Mouse (Mus musculus): ENCODE data around the gene Hes1. TPM values are rescaled to one million over a fixed set of nuclear protein-coding genes. Genes with fewer than 3 reads are reported as not detected.

Gene Hes1
- polyA plus RNA-seq, 1 experiment from 2014 or later: 12.7 TPM

DNA sequence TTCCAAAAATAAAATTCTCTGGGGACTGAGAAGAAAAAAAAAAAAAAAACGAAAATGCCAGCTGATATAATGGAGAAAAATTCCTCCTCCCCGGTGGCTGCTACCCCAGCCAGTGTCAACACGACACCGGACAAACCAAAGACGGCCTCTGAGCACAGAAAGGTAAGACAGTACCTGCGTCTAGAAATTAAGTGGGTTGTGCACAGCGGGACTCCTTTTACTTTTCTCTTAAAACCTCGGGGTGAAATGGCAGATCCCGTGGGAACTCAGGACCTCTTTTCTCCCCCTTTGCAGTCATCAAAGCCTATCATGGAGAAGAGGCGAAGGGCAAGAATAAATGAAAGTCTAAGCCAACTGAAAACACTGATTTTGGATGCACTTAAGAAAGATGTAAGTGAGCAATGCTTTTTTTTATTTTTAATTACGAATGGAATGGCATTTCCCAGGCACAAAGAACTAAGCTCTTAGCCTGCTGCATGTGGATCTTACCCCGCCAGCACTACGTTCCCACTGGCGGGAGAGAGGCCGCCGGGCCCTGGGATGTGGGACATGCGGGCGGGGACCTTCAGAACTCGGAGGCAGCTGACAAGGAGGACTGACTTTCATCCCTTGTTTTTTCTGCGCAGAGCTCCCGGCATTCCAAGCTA is 1.5 kb downstream of the Hes1 start:
- Histone ChIP-seq H3K4me1 (ENCODE audit: control insufficient read depth, insufficient read depth, low read length) (peaks cover 43% of the 10 kb centered on the region), H3K9me3 (ENCODE audit: control insufficient read depth, low read length) (no peaks in the 10 kb centered on the region), H3K36me3 (ENCODE audit: control insufficient read depth, insufficient read depth, low read length) (no peaks in the 10 kb centered on the region), H3K27ac (replicated peaks; ENCODE audit: low read depth, low read length) (peak overlapping the region; percentile 57), H3K4me3 (replicated peaks; ENCODE audit: low read depth, low read length) (peak overlapping the region; percentile 65), H3K4me2 (ENCODE audit: low read length) (peak overlapping the region; percentile 100), H3K9ac (replicated peaks; ENCODE audit: low read length) (peak overlapping the region; percentile 52; the same call in 1 of the 2 replicates), H3K27me3 (ENCODE audit: control insufficient read depth, insufficient read depth, low read length) (peaks cover 52% of the 10 kb centered on the region)
- peak; percentile 49 for DNase-seq
- WGBS: under 1% methylated on average over 21 of the region's 21 CpGs
- ATAC-seq (ENCODE audit: low FRiP score, low TSS enrichment): no peak

DNA sequence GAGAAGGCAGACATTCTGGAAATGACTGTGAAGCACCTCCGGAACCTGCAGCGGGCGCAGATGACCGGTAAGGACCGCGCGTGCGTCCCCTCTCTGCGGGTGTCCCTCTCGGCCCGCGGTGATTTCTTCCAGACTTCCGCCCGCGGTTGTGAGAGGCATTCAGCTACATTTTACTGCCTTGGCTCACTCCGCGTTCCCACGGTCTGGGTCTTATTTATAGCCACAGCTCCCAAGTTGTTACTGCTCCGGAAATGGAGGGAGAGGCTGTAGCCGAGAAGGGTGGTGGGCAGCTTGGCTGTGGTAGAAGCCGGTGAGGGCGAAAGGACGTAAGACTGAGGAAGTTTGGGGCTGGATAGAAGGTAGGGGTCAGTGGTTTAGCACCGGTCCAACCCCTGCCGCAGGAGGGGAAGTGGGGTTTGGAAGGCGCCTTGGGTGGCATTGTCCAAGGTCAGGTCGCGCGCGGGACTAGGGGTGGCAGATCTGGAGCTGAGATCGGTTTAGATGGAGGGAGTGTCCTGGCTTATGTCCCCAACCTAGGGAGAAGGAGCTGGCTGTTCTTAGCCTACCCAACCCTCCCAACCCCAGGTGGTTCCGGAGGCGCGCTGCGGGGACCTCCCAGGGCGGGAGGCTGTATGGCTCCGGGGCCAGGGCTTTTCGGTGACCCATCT is 2.1 kb downstream of the Hes1 start:
- H3K27ac ChIP-seq (replicated peaks; ENCODE audit: low read depth, low read length): peak overlapping the region; percentile 57
- H3K27me3 ChIP-seq (ENCODE audit: control insufficient read depth, insufficient read depth, low read length): peaks cover 51% of the 10 kb centered on the region
- H3K4me2 ChIP-seq (ENCODE audit: low read length): peak overlapping the region; percentile 100
- no peaks in the 10 kb centered on the region for H3K36me3 ChIP-seq (ENCODE audit: control insufficient read depth, insufficient read depth, low read length)
- H3K4me3 ChIP-seq (replicated peaks; ENCODE audit: low read depth, low read length): peak overlapping the region; percentile 65
- DNase-seq (peak; percentile 63), ATAC-seq (ENCODE audit: low FRiP score, low TSS enrichment) (no peak)
- peaks cover 44% of the 10 kb centered on the region for H3K4me1 ChIP-seq (ENCODE audit: control insufficient read depth, insufficient read depth, low read length)
- under 1% methylated on average over 38 of the region's 38 CpGs for WGBS
- H3K9ac ChIP-seq (replicated peaks; ENCODE audit: low read length): peak overlapping the region; percentile 52
- H3K9me3 ChIP-seq (ENCODE audit: control insufficient read depth, low read length): no peaks in the 10 kb centered on the region

DNA sequence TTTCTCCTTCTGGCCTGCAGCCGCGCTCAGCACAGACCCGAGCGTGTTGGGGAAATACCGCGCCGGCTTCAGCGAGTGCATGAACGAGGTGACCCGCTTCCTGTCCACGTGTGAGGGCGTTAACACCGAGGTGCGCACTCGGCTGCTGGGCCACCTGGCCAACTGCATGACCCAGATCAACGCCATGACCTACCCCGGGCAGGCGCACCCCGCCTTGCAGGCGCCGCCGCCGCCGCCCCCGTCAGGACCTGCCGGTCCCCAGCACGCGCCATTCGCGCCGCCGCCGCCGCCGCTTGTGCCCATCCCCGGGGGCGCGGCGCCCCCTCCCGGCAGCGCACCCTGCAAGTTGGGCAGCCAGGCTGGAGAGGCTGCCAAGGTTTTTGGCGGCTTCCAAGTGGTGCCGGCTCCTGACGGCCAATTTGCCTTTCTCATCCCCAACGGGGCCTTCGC is 2.7 kb downstream of the Hes1 start:
- ATAC-seq (ENCODE audit: low FRiP score, low TSS enrichment) (no peak), DNase-seq (peak; percentile 89)
- peak overlapping the region; percentile 100 for H3K4me2 ChIP-seq (ENCODE audit: low read length)
- H3K36me3 ChIP-seq (ENCODE audit: control insufficient read depth, insufficient read depth, low read length): no peaks in the 10 kb centered on the region
- peaks cover 50% of the 10 kb centered on the region for H3K27me3 ChIP-seq (ENCODE audit: control insufficient read depth, insufficient read depth, low read length)
- peak overlapping the region; percentile 65 for H3K4me3 ChIP-seq (replicated peaks; ENCODE audit: low read depth, low read length)
- peak overlapping the region; percentile 52 for H3K9ac ChIP-seq (replicated peaks; ENCODE audit: low read length)
- whole genome bisulfite sequencing: under 1% methylated on average over 44 of the region's 46 CpGs
- peaks cover 44% of the 10 kb centered on the region for H3K4me1 ChIP-seq (ENCODE audit: control insufficient read depth, insufficient read depth, low read length)
- no peaks in the 10 kb centered on the region for H3K9me3 ChIP-seq (ENCODE audit: control insufficient read depth, low read length)
- H3K27ac ChIP-seq (replicated peaks; ENCODE audit: low read depth, low read length): peak overlapping the region; percentile 57

DNA sequence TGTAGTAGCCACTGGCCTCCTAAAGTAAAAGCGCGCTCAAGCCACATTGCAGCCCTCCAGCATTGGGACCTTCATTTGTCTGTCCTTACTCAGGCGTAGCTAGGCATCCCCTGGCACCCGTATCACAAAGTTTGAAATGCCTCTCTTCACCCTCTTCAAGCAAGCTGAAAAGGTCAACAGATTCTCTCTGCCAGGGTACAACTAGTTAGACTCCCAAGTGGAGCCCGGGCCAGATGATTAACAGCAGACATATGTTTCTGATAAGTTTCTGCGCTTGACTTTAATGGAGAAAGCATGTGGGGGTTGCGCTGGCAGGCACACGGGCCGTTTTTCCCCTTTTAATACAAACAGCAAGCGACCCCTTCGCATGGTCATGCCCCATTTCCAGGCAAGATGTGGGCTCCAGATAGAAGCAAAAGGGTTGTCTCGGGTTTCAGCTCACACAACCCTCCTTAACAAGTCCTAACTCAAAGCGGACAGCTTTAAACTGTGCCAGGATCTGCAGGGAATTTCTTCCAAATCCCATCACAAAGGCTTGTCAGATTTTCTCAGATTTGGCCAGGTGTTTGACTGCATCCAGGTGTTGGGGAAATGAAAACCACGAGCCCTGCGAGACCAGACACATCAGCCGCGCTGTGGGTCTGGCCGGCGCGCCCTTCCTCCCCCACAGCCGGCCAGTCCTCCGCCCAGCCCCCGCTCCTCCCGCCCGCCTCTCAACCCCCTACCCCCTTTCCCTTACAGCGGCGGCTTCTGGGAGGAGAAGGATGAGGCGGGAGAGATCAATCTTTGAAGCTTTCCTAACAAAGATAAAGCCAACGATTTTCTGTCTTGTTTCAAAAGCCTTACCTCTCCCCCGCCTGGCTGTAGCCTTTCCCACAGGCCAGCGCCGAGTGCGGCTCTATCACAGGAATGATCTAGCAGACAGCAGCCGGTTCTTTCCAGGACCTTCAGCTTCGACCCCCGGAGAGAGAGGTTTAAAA is 4.1 kb downstream of the Hes1 start:
- Histone ChIP-seq H3K9ac (replicated peaks; ENCODE audit: low read length) (no peak overlapping the region; the same call in 1 of the 2 replicates), H3K4me1 (ENCODE audit: control insufficient read depth, insufficient read depth, low read length) (peaks cover 39% of the 10 kb centered on the region), H3K36me3 (ENCODE audit: control insufficient read depth, insufficient read depth, low read length) (no peaks in the 10 kb centered on the region), H3K9me3 (ENCODE audit: control insufficient read depth, low read length) (no peaks in the 10 kb centered on the region), H3K27me3 (ENCODE audit: control insufficient read depth, insufficient read depth, low read length) (peaks cover 49% of the 10 kb centered on the region), H3K27ac (replicated peaks; ENCODE audit: low read depth, low read length) (no peak overlapping the region), H3K4me3 (replicated peaks; ENCODE audit: low read depth, low read length) (peak overlapping the region; percentile 19), H3K4me2 (ENCODE audit: low read length) (peak overlapping the region; percentile 49)
- ATAC-seq (ENCODE audit: low FRiP score, low TSS enrichment) (no peak), DNase-seq (peak; percentile 70)
- WGBS: 2% methylated on average over 36 of the region's 36 CpGs

DNA sequence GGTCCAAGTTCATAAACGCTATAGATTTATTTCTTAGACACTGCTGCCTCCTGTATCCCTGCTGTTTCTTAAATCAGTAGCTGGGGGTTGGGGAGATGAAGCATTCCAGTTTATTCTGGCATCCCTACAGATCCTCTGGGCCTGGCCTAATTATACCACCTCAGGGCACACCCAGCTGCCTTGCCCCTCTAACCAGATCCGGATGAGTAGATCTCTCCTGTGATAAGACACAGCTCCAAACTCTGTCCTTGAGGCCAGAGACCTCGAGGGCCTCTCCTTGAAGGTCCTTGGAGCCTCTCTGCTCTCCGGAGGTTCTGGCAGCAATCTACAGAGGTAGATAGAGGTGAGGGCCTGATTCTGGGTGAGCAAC is 5.4 kb downstream of the Hes1 start:
- Histone ChIP-seq H3K27ac (replicated peaks; ENCODE audit: low read depth, low read length) (peak overlapping the region; percentile 67; the same call in 1 of the 2 replicates), H3K4me2 (ENCODE audit: low read length) (peak overlapping the region; percentile 91), H3K36me3 (ENCODE audit: control insufficient read depth, insufficient read depth, low read length) (no peaks in the 10 kb centered on the region), H3K4me3 (replicated peaks; ENCODE audit: low read depth, low read length) (peak overlapping the region; percentile 40), H3K9me3 (ENCODE audit: control insufficient read depth, low read length) (no peaks in the 10 kb centered on the region), H3K9ac (replicated peaks; ENCODE audit: low read length) (no peak overlapping the region; the same call in 1 of the 2 replicates), H3K4me1 (ENCODE audit: control insufficient read depth, insufficient read depth, low read length) (peaks cover 37% of the 10 kb centered on the region), H3K27me3 (ENCODE audit: control insufficient read depth, insufficient read depth, low read length) (peaks cover 54% of the 10 kb centered on the region)
- ATAC-seq (ENCODE audit: low FRiP score, low TSS enrichment): no peak
- peak; percentile 41 for DNase-seq
- 6% methylated on average over 4 of the region's 4 CpGs for WGBS

DNA sequence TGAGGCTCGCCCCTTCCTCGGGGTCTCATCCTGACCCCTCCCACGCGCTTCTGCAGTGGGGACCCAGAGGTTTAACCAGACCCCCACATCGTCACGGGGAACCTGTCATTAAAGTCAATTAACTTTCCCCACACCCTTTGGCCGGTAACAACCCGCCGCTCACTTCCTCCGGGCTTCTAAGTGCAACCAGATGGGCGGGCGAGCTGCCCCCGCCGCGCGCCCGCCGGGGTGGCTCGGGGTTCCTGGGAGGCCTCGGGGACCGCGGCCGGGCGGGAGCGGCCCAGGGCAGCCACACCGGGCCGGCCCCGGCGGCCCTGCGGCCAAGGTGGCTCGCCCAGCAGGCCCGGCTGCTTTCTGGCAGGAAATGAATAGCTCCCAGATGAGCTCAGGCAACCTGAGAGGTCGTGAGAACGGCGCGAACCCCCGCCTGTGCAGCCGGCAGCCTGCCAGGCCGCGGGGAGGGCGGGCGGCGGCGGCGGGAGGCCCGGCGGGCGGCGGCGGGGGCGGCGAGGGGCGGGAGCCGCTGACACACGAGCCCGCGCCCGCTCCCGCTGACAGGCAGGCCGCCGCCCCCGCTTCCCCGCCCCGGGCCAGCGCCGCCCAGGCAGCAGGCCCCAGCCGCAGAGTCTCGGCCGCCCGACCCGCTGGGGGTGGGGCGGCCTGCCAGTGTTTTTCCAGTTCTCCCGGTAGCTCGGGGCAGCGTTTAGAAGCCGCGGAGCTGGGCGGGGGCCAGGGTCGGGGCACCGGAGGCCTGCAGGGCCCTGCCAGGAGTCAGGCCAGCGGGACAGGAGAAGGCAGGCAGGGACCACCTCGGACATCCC is 6.0 kb downstream of the Hes1 start:
- ATAC-seq (ENCODE audit: low FRiP score, low TSS enrichment) (peak; percentile 63), DNase-seq (peak; percentile 81)
- Histone ChIP-seq H3K4me3 (replicated peaks; ENCODE audit: low read depth, low read length) (peak overlapping the region; percentile 40), H3K9me3 (ENCODE audit: control insufficient read depth, low read length) (no peaks in the 10 kb centered on the region), H3K27me3 (ENCODE audit: control insufficient read depth, insufficient read depth, low read length) (peaks cover 52% of the 10 kb centered on the region), H3K4me1 (ENCODE audit: control insufficient read depth, insufficient read depth, low read length) (peaks cover 32% of the 10 kb centered on the region), H3K4me2 (ENCODE audit: low read length) (peak overlapping the region; percentile 91), H3K9ac (replicated peaks; ENCODE audit: low read length) (peak overlapping the region; percentile 60), H3K36me3 (ENCODE audit: control insufficient read depth, insufficient read depth, low read length) (no peaks in the 10 kb centered on the region), H3K27ac (replicated peaks; ENCODE audit: low read depth, low read length) (peak overlapping the region; percentile 67)
- under 1% methylated on average over 62 of the region's 82 CpGs for WGBS

DNA sequence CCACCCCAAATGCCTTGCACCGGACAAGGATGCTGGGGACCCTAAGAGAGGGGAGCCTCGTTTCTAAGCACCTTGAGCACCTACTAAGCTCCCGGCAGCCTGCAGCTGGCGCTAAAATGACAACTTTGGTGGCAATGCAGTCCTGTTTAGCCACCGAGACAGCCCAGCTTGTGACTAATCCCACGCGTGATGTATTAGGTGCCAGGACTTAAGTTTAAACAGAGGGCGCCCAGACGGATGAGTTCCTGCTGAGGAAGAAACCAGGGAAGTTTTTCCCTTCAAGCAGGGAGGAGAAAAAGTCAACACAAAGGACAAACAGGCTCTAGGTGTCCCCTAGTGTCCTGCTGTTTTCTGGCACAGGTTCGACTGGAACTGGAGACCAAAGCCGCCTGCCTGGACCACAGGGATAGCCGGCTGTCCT is 6.6 kb downstream of the Hes1 start:
- DNase-seq (no peak), ATAC-seq (ENCODE audit: low FRiP score, low TSS enrichment) (no peak)
- H3K9ac ChIP-seq (replicated peaks; ENCODE audit: low read length): peak overlapping the region; percentile 60
- peaks cover 32% of the 10 kb centered on the region for H3K4me1 ChIP-seq (ENCODE audit: control insufficient read depth, insufficient read depth, low read length)
- peak overlapping the region; percentile 91 for H3K4me2 ChIP-seq (ENCODE audit: low read length)
- peak overlapping the region; percentile 67 for H3K27ac ChIP-seq (replicated peaks; ENCODE audit: low read depth, low read length)
- H3K9me3 ChIP-seq (ENCODE audit: control insufficient read depth, low read length): no peaks in the 10 kb centered on the region
- no peaks in the 10 kb centered on the region for H3K36me3 ChIP-seq (ENCODE audit: control insufficient read depth, insufficient read depth, low read length)
- H3K4me3 ChIP-seq (replicated peaks; ENCODE audit: low read depth, low read length): peak overlapping the region; percentile 40
- 3% methylated on average over 12 of the region's 12 CpGs for WGBS
- H3K27me3 ChIP-seq (ENCODE audit: control insufficient read depth, insufficient read depth, low read length): peaks cover 51% of the 10 kb centered on the region

DNA sequence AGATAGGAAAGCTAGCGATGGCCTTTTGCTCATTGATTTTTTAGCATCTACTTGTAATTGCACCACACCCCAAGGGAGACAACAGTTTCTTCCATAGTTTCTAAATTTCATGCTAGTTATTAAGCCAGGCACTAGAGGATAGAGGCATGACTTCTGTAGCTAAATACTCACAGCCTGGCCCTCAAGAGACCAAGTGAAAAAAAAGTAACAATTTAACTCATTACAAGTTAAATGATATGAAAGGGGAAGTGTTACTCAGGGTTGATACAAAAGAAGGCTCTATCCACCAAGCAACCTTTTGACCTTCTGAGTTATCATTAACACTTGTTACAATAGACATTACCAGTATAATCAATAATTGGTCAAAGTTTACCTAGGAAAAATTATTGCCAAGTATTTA is 9.1 kb downstream of the Hes1 start:
- whole genome bisulfite sequencing: 92% methylated on average over 1 of the region's 1 CpGs
- Histone ChIP-seq H3K27ac (replicated peaks; ENCODE audit: low read depth, low read length) (no peak overlapping the region), H3K9ac (replicated peaks; ENCODE audit: low read length) (no peak overlapping the region), H3K4me1 (ENCODE audit: control insufficient read depth, insufficient read depth, low read length) (peaks cover 18% of the 10 kb centered on the region), H3K4me3 (replicated peaks; ENCODE audit: low read depth, low read length) (no peak overlapping the region), H3K27me3 (ENCODE audit: control insufficient read depth, insufficient read depth, low read length) (peaks cover 39% of the 10 kb centered on the region), H3K4me2 (ENCODE audit: low read length) (no peak overlapping the region), H3K36me3 (ENCODE audit: control insufficient read depth, insufficient read depth, low read length) (no peaks in the 10 kb centered on the region), H3K9me3 (ENCODE audit: control insufficient read depth, low read length) (no peaks in the 10 kb centered on the region)
- ATAC-seq (ENCODE audit: low FRiP score, low TSS enrichment): no peak
- no peak for DNase-seq

Data from midbrain, embryonic 14.5 days (tissue).